Mouse (Mus musculus): Measurements from ENCODE around the gene Acot8.
"Not testable (repeated sequence)": the region's sequence is repeated elsewhere in the genome, so short reads cannot be mapped to it uniquely, and the experiment has no call there.

Gene Acot8

DNA sequence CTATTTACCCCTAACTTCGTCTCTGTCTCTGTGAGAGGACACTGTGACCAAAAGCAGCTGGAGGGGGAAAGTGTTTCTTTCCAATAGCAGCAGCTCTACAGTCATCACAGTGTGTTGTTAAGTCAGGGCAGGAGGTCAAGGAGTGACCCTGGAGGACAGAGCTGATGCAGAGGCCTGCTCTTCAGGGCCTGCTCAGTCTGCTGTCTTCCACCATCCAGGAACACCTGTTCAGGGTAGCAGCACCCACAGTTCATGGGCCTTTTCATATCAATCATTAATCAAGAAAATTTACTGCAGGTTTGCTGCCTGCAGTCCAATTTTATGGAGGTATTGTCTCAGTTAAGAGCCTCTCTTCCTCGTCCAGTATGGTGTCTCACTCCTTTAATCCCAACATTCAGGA is 8.9 kb upstream of the Acot8 start:
- DNase-seq (ENCODE audit: low spot score) = no peak

DNA sequence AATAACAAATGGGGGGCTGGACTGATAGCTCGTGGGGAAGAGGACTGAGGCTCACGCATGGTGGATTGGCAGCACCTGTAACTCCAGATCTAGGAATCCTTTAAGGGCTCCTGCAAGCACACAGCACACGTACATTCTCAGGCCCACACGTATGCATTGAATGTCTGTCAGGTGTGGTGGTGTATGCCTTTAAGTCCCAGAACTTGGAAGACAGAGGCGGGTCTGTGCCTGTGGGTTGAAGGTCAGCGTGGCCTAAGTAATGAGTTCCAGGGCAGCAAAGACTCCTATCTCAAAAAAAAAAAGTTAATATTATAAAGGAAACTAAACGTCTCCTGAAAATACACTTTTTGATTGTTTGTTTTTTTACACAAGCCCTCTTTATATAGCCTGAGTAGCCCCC is 1.9 kb upstream of the Acot8 start:
- DNase-seq (ENCODE audit: low spot score) = no peak

DNA sequence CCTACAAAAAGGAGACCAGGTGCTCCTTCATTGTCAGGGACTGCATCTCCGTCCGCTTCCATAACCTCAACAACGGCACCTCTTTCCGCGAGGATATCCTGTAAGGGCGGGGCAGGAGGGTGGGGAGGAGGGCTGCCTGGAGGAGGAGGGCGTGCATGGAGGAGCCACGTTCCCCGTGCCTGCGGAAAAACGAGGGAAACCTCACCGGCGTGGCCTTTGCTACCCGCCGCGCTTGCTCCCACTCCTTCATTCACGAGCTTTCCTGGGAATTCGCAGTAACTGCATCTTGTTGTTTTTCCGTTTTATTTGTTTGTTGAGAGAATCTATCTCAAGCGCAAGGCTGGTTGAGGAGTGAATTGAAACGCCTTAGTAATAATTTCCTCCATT is 643 bp upstream of the Acot8 start:
- DNase-seq (ENCODE audit: low spot score) = no peak

DNA sequence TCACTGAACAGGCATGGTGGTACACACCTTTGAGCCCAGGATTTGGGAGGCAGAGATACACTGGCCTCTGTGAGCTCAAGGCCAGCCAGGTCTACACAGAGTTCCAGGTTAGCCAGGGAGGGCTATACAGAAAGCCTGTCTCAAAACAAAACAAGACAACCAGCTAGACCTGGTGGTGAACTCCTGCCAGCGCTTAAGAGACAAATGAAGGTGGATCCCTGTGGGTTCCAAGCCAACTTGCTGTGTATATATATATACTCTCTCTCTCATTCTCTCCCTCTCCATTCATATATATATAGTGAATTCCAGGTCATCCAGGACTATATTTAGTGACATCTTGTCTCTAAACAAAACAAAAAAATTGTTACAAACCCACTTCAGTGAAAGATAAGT is 765 bp downstream of the Acot8 start:
- DNase-seq (ENCODE audit: low spot score) = no peak

DNA sequence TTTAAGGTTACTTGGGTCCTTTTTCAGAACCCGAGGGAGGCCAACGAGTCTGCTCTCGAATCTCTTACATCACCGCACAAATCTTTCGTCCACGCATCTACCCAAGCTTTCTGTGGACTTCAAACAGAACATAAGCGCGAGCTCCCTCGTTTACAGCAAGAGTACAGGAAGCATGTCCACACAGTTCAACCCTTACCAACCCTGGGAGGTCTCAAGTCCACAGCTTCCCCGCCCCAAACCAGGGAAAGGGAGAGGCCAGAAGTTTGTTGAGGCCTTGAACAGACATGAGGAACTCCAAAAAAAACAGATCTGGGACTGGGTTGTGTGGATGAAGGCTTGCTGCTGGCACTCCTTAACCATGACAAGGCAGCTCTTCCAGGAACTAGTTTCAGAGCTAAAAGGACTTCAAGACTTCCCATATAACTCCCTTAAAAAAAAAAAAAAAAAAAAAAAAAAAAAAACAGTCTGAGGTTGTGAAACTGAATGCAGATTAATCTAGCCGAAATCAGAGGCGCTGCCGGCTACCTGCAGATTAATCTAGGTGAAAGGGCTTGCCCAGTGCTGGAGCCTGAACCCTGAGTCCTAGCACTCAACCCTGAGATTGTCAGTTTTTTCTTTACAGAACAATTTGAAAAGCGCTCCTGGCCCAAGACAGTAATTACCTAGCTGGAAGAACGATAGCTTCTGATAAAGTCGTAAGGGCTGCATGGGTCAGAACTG is 1.3 kb downstream of the Acot8 start:
- DNase-seq (ENCODE audit: low spot score) = no peak

DNA sequence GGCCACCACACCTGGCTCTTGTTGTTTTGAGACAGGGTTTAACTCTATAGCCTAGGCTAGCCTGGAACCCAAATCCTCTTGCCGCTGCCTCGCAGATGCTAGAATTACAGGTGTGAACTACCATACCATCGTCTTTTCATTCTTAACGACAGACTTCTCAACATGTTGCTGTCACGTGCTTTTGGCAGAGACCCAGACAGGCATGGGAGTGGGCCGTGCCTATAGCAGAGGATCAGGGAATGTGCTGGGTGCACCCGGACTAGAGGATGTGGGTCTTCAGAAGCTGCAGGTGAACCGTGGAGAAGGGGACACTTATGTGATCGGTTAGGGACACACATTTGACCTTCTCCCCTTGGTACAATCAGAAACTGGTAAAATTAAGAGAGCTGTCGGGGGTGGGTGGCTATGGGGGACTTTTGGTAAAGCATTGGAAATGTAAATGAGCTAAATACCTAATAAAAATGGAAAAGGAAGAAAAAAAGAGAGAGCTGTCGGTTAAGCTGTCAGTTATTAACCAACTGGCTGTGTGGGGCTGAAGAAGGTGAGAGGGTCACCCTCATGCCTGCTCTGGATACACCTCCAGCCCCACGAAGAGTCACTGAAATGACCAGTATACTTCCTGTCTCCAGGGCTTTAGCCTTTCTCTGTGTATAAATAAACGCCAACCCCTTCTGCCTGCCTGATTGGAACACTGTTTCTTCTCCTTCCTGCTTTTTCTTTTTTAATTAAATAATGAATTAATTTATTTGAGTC is 4.3 kb downstream of the Acot8 start:
- DNase-seq (ENCODE audit: low spot score) = no peak

DNA sequence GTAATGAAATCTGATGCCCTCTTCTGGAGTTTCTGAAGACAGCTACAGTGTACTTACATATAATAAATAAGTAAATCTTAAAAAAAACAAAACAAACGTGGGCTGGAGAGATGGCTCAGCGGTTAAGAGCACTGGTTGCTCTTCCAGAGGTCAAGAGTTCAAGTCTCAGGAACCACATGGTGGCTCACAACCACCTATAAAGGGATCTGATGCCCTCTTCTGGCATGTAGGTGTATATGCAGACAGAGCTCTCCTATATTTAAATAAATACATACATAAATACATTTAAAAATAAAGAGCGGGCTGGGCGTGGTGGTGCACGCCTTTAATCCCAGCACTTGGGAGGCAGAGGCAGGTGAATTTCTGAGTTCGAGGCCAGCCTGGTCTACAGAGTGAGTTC is 6.1 kb downstream of the Acot8 start:
- not testable (repeated sequence) for DNase-seq (ENCODE audit: low spot score)

DNA sequence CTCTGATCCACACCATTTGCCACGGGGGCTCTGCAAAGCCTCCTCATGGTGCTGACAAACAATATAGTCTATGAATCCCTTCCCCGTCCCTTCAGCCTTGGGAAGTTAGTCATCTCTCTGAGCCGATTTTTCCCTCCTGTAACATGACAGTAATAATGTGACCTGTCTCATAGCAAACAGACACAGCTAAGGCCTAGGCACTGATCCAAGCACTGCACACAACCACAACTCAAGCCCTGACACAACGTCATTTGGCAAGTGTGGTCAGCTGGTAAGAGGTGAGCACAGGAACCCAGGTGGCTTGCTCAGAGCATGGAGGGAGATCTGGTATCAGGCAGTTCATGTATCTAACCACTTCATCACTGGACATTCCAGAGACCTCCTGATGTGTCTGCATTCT is 8.8 kb downstream of the Acot8 start:
- DNase-seq (ENCODE audit: low spot score) = no peak

DNA sequence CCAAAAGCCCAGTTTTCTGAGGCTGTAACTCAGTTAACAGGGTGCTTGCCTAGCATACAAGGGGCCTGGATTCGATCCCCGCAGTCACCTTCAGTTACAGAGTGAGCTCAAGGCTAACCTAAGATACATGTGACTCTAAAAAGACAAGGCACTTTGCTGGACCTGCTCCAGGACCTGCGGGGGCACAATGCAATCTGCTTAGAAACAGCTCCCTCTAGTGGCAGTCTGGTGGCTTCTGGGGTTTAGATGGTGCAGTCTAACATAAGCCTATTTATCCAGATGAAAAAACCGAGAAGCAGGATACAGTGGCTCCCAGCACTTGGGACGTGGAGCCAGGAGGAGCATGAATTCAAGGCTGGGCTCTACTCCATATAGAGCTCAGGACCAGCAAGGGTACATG is 10.4 kb downstream of the Acot8 start:
- peak; percentile 93 for DNase-seq (ENCODE audit: low spot score)

DNA sequence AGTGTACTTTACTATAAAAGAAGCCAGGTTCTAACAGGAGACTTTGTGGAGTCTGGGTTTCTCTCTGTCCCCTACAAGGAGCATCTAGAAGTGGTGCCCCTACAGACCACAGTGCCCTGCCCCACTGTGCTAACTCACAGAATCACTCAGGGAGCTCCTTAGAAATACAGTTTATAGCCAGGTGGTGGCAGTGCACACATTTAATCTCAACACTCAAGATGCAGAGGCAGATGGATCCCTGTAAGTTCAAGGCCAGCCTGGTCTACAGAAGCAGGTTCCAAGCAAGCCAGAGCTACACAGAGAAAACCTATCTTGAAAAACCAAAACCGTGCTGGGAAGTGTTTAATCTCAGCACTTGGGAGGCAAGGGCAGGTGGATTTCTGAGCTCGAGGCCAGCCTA is 10.9 kb downstream of the Acot8 start:
- DNase-seq (ENCODE audit: low spot score) = no peak

DNA sequence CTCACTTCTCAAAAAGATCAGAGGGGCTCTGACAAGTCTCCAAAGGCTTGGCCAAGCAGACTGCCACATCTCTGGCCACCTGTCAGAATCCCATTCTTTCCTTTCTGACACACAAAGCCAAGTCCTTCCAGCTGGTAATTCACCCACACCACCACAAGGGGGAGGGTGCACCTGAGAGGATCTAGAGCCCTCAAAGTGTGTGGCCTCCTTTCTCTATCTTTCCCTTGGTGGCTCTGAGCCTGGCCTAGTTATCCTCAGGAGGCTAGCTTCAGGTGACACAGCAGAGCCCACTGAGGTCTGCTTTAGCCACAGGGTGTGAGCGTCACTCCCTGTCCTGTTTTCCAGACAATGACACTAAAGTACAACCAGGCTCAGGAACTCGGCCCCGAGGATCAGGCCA is 11.4 kb downstream of the Acot8 start:
- DNase-seq (ENCODE audit: low spot score) = peak; percentile 70

DNA sequence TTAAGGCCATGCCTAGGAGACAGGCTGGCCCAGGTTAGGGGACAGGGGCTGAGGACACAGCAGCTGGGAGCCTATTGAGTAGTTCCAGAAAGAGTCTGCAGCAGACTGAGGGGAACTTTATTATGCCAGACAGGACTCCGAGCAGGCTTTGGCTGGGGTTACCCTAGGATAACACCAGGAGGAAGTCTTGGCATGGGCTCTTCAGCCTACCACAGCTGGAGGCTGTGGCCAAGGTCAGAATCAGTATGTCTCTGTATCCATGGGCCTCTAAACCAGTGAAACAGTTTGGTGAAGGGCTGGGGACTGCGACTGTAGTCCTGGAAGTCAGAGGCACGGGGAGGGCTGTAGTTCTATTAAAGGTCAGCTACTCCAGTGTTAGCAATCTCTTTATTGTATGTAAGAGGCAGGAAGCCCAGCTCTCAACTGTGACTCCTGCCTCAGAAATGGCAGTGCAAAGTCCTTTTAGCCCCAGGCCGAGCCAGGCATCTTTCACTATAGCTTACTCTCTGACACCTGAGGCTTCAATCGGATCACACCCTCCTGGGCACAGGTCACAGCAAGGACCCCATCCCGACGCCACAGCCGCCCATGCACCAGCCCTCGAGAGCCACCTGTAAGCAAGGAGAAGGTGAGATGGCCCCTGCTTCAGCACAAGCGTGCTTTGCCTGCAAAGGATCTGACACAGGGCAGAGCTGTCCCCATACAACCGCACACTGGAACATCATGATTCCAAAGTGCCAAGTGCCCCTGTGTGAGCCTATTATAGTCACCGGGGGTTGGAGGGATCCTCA is 12.1 kb downstream of the Acot8 start:
- DNase-seq (ENCODE audit: low spot score) = no peak

DNA sequence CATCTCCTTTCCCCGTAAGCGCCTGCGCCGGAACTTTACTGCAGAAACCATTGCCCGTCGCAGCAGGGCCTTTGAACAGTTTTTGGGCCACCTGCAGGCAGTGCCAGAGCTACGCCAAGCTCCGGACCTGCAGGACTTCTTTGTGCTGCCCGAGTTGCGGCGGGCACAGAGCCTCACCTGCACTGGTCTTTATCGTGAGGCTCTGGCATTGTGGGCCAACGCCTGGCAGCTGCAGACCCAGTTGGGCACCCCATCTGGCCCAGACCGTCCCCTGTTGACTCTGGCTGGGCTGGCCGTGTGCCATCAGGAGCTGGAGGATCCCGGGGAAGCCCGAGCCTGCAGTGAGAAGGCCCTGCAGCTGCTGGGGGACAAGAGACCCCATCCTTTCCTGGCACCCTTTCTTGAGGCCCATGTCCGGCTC is 12.8 kb downstream of the Acot8 start:
- DNase-seq (ENCODE audit: low spot score) = no peak

DNA sequence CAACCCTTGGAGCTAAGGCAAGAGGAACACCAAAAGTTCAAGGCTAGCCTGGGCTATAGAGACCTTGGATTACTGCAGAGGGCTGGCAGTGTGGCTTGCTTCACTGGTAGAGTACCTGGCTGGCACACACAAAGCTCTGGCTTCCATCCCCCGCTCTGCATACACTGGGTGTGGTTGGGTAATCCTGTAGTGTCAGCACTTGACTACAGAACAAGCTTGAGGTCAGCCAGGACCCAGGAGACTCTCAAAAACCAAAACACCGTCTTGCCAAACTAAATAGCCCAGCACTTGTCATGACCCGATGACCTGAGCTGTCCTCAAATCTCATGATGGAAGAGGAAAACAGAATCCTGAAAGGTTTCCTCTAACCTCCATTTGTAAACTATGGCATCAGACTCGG is 14.2 kb downstream of the Acot8 start:
- DNase-seq (ENCODE audit: low spot score) = peak; percentile 87

DNA sequence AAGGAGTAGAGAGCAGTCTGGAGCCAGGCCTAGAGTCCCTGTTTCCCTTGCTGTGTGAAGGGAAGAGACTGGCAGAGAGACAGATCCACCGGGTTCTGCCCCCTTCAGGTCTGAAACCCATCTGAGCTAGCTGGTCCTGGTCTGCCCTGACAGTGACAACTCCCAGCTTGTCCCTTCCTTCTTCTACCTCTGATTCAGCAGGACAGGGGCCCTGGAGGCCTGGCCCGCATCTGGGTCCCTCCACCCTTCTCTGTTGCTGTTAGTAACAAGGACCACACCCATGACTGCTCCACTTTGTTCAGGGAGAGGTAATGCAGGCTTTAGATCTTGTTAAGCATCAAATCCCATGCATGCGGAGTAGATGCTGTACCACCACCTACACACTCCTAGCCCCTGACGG is 16.3 kb downstream of the Acot8 start:
- DNase-seq (ENCODE audit: low spot score) = no peak

DNA sequence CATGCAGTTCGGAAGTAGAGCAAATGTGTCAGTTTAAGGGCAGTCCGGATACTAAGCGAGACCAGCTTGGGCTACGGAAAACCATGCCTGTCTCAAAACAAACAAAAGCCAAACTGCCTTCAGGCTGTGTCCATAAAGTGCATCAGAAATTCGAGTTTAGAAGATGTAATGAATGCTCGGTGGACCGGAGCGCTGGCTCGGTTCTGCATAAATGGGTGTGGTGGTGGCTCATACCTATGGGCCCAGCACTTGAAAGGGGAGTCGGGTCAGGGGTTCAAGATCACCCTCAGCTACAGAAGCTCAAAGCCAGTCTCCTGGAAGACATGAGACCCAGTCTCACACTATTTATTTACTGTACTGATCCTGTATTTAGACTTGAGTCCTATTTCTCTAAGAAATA is 16.9 kb downstream of the Acot8 start:
- no peak for DNase-seq (ENCODE audit: low spot score)

DNA sequence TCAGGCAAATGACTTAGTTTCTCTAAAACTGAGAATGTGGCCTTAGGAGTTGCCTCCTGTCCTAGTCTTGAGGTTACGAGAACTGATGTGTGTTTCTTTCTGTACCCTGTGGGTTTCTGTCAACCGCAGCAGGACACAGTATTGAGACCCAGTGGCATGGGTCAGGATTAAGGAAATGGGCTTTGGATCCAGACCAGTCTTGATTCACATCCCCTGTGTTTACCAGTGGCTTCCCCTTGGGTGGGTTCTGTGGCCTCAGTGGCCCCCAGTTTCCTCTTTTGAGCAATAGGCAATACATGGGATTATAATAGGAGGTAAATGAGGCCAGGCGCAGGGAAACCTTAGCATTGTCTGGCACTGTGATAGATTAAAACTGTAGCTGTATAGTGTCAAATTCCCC is 17.6 kb downstream of the Acot8 start:
- no peak for DNase-seq (ENCODE audit: low spot score)

DNA sequence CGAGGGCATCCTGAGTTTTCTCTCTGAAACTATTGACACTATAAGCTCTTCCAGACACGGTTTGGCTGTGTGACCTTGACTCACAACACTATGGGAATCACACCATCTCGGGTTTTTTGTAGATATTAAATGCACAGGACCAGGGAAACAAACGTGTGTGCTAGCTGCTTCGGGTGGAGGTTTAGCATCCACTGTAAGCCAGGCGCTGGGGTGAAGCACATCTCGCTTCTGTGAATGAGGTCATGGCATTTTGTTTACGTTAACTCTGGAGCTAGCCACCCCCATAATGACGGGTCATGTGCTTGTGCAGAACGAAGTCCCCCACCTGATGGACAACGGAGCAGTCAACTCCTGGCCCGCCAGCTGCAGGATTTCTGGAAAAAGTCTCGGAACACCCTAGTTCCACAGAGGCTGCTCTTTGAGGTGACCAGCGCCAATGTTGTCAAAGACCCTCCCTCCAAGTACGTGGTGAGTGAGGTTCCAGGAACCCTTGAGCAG is 18.2 kb downstream of the Acot8 start:
- no peak for DNase-seq (ENCODE audit: low spot score)

DNA sequence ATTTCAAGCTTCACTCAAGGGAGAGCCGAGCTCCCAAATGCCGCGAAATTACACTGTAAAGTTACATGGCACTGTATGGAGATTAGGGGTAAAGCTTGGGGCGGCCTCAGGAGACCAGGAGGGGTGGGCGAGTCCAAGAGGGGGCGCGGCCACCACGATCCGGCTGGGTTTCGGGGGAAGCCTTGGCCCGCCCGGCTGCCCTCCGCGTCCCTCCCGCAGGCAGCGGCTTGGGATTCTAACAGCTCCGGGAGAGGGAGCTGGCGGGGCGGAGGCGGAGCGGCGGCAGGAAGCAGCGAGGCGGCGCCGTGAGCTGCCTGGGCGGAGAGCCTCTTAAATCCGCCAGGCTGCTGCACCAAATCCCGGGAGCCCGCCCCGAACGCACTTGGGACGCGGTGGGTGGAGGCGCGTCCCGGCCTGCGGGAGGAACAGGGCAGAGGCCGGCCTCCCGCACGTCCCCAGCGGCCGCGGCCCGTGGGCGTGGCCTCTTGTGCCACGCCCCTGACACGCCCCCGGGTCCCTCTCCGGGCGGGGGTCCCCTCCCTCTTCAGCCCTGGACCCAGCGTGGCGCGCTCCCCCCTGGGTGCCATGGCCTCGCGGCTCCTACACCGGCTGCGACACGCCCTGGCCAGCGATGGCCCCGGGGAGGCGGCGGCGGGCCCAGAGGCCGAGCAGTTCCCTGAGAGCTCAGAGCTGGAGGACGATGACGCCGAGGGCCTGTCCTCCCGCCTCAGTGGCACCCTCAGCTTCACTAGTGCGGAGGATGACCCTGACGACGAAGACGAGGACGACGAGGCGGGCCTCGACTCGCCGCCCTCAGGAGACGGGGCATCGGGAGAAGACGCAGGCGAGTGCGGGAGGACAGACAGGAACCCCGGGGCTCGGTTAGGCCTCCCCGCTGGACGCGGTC is 18.9 kb downstream of the Acot8 start, which contains the start of gene Snx21:
Gene Snx21 (plus strand): TSS at position 343 of the 907 bp plus-strand sequence.
- DNase-seq (ENCODE audit: low spot score) = peak; percentile 93

DNA sequence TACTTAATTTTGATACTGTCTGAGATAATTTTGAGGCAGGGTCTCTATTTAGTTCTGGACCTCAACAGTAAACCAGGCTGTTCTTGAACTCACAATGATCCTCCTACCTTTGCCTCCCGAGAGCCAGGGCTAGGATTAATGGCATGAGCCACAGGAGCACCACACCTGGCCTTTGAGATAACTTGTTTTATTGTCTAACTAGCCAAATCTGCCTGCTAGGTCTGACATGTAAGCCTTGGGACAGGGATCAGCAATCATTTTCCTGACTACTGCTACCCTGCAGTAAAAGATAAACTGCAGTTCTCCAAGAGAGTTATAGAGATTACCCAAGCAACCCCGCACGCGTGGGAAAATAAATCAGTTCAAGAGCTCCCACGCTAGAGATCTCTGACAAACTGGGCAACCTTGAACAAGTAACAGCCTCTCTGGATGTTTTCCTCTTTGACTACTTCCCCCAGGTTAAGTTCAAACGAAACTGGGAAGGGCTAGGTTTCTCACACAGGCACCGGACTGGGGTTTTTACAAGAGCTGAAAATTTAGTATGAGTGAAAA is 19.7 kb downstream of the Acot8 start:
- peak; percentile 75 for DNase-seq (ENCODE audit: low spot score)

DNA sequence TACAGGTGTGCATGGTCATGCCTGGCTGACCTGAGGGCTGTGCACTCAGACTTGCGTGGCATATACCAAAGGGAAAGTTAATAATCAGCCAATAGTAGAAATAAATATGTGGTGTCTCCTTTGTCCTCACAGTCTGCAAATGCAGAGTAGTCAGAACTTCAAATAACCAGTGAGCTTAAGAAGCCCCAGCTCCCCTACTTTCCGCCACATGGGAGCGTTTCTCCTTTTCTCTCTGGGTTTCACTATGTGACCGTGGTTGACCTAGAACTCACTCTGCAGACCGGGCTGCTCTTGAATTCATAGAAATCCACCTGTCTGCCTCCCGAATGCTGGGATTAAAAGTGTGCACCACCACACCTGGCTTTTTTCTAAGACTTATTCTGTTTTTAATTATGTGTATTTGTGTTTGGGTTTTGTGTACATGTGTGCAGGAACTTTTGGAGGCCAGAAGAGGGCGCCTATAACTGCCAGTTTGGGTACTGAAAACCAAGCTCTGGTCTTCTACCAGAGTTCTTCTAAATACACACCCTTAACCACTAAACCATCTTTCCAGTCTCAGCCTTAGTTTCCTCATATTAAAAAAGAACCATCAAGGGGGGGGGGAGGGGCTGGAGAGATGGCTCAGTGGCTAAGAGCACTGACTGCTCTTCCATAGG is 20.6 kb downstream of the Acot8 start:
- no peak for DNase-seq (ENCODE audit: low spot score)

Data from adipocyte (in vitro differentiated cells).